Mouse (Mus musculus): ENCODE measurements around the gene Elf1. TPM values are rescaled to one million over a fixed set of nuclear protein-coding genes. Genes with fewer than 3 reads are reported as not detected.

Gene Elf1
- total and polyA plus RNA-seq, 3 experiments: 21.5 to 43.1 (median 24.2) TPM

DNA sequence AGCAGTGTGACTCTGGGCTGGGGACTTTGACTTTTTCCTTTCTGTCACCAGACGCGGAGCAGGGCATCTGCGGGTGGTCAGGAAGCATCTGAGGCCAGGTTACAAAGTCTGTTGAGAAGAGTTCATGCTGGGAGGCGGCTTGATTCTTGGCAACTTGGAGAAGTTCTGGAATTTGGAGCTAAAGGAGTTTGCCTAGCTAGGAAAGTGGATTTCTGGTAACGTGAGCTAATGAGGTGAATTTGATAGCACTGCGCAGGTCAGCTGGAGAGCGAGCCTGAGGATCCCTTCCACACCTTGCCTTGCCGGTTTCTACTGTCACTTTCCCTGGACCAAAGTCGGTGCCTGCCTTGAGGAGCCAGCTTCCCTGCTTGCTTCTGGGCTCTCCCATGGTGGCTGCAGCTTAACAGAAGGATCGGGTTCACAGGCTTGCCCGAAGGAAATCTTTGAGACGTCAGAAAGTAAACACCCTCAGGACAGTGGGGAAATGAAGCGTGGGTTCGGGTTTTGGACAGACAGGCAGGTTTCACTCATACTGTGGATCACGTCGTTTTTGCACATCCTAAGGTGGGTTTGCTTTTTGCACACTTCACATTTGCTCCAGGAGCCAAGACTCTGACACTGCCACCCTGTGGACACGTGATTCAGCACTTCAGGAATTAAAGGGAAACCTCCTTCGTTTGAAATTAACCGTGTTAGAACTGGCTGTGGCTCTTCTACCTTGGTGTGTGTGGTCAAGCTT is 6.2 kb downstream of the Elf1 start (continued):
- TF ChIP-seq USF1 (IDR thresholded peaks at IDR 0.05; ENCODE audit: low read depth, low read length) (peak; percentile 94), NELFE (IDR thresholded peaks at IDR 0.05; ENCODE audit: low read depth, low read length) (no peak), MAFK (IDR thresholded peaks at IDR 0.05; ENCODE audit: borderline replicate concordance, low read depth, low read length) (no peak), SMC3 (IDR thresholded peaks at IDR 0.05; ENCODE audit: low read depth, low read length) (peak; percentile 59)

DNA sequence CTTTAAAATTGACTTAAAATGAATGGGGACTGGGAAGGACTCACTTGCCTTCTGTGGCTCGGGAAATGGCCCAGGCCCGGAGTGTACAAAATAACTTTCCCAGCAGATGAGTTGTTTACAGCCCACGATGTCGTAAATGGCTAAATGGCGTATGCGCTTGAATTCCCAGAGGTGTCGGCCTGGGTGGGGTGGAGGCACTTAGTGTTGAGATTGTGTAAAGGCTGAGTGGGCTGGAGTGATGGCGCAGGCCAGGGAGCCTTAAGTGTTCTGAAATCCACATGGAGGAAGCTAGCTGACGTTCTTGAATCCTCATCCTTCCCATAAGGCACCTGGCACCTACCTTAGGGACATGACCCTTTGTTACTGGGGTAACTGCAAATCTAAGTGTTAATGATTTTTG is 7.5 kb downstream of the Elf1 start:
- no peak for TF ChIP-seq RAD21 (IDR thresholded peaks at IDR 0.05; ENCODE audit: low read depth, low read length)
- no peak for TF ChIP-seq MYC (IDR thresholded peaks at IDR 0.05; ENCODE audit: low read depth, low read length)
- no peak for TF ChIP-seq ZKSCAN1 (IDR thresholded peaks at IDR 0.05; ENCODE audit: low read depth, low read length)
- TF ChIP-seq SMC3 (IDR thresholded peaks at IDR 0.05; ENCODE audit: low read depth, low read length): no peak
- Histone ChIP-seq H3K27ac (ENCODE audit: control insufficient read depth, low read depth, low read length) (no peak overlapping the region), H3K79me2 (ENCODE audit: control insufficient read depth, insufficient read depth, low read length, poor library complexity) (peaks cover 1% of the 10 kb centered on the region; the same call in 1 of the 2 replicates), H3K9me3 (replicated peaks; ENCODE audit: insufficient read depth, low read length) (no peaks in the 10 kb centered on the region), H3K4me3 (ENCODE audit: control insufficient read depth in 1 of 2, insufficient read depth in 1 of 2, low read depth in 2 of 2, low read length in 2 of 2) (no peak overlapping the region), H3K36me3 (ENCODE audit: control insufficient read depth in 1 of 2, insufficient read depth in 2 of 2, low read length in 2 of 2) (peaks cover 0 to 7% of the 10 kb centered on the region in 2 experiments; a peak in 2 of 4 replicates), H3K9ac (ENCODE audit: control insufficient read depth, low read depth, low read length, poor library complexity, severe bottlenecking) (no peak overlapping the region), H3K4me1 (ENCODE audit: control insufficient read depth in 1 of 2, insufficient read depth in 2 of 2, low read length in 2 of 2) (peaks cover 0 to 8% of the 10 kb centered on the region in 2 experiments; a peak in 2 of 4 replicates), H3K27me3 (ENCODE audit: control insufficient read depth in 1 of 2, insufficient read depth in 2 of 2, low read length in 2 of 2) (no peaks in the 10 kb centered on the region)
- no peak for DNase-seq (ENCODE audit: low read depth, low spot score)

DNA sequence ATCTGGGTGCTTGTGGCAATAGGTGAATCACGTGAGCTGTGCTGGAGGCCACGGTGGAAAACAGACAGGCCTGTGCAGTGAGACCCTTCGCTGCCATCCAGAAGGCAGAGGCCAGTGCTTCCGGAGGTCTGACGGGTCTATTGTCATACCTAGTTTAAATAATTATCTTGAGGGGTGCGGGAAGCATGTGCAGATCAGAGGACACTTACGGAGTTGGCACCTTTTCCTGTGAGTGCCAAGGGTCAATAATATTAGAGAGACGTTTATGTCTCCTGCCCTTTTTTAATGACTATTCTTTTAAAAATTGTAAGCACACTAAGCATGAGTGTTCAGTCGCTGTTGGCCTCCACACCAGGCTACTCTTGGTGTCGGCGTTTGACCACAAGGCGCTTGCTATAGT is 8.2 kb downstream of the Elf1 start:
- TF ChIP-seq KAT2A (conservative IDR thresholded peaks at IDR 0.05; ENCODE audit: low read depth, low read length) (no peak), ZC3H11A (IDR thresholded peaks at IDR 0.05; ENCODE audit: low read depth, low read length) (no peak), SMC3 (IDR thresholded peaks at IDR 0.05; ENCODE audit: low read depth, low read length) (no peak), MAZ (IDR thresholded peaks at IDR 0.05; ENCODE audit: low read depth, low read length) (no peak), ELF1 (IDR thresholded peaks at IDR 0.05; ENCODE audit: low read depth, low read length) (no peak), MYB (IDR thresholded peaks at IDR 0.05; ENCODE audit: low read depth, low read length) (no peak), UBTF (IDR thresholded peaks at IDR 0.05; ENCODE audit: borderline replicate concordance, insufficient read depth, low read depth, low read length) (no peak), POLR2AphosphoS5 (IDR thresholded peaks at IDR 0.05; ENCODE audit: borderline replicate concordance, low read depth, low read length) (no peak), TBP (IDR thresholded peaks at IDR 0.05; ENCODE audit: low read depth, low read length) (no peak), GATA1 (IDR thresholded peaks at IDR 0.05; ENCODE audit: low read depth, low read length) (no peak), USF1 (IDR thresholded peaks at IDR 0.05; ENCODE audit: low read depth, low read length) (no peak), JUND (IDR thresholded peaks at IDR 0.05; ENCODE audit: low read depth, low read length) (no peak), ZNF384 (IDR thresholded peaks at IDR 0.05; ENCODE audit: low read depth, low read length) (no peak), E2F4 (IDR thresholded peaks at IDR 0.05; ENCODE audit: borderline replicate concordance, low read depth, low read length) (no peak)
- H3K36me3 ChIP-seq (ENCODE audit: control insufficient read depth in 1 of 2, insufficient read depth in 2 of 2, low read length in 2 of 2): peaks cover 0 to 7% of the 10 kb centered on the region in 2 experiments; a peak in 2 of 4 replicates
- H3K9ac ChIP-seq (ENCODE audit: control insufficient read depth, low read depth, low read length, poor library complexity, severe bottlenecking): no peak overlapping the region
- no peaks in the 10 kb centered on the region for H3K27me3 ChIP-seq (ENCODE audit: control insufficient read depth in 1 of 2, insufficient read depth in 2 of 2, low read length in 2 of 2)
- DNase-seq (ENCODE audit: low read depth, low spot score): no peak
- H3K79me2 ChIP-seq (ENCODE audit: control insufficient read depth, insufficient read depth, low read length, poor library complexity): peaks cover 1% of the 10 kb centered on the region; the same call in 1 of the 2 replicates
- H3K4me3 ChIP-seq (ENCODE audit: control insufficient read depth in 1 of 2, insufficient read depth in 1 of 2, low read depth in 2 of 2, low read length in 2 of 2): no peak overlapping the region
- no peak overlapping the region for H3K27ac ChIP-seq (ENCODE audit: control insufficient read depth, low read depth, low read length)
- H3K9me3 ChIP-seq (replicated peaks; ENCODE audit: insufficient read depth, low read length): no peaks in the 10 kb centered on the region
- peaks cover 0 to 8% of the 10 kb centered on the region in 2 experiments; a peak in 2 of 4 replicates for H3K4me1 ChIP-seq (ENCODE audit: control insufficient read depth in 1 of 2, insufficient read depth in 2 of 2, low read length in 2 of 2)

Data from MEL (cell line).